Mouse (Mus musculus) retina, postnatal 1 day (tissue): ENCODE measurements around the gene Olfr452.

Experiments used
- DNase-seq: peaks from one replicate; pipeline ENCODE4 v3.0.0-alpha.2; 2012

Olfr452 gene

GRCm38 (mm10) chr6:42784793-42785192 lies at the start of gene Olfr452:
Olfr452 (plus strand) TSS chr6:42785093.
- no peak for DNase-seq

- no peak for DNase-seq
Measured at GRCm38 (mm10) chr6:42739071-42739470, 45.8 kb upstream of the Olfr452 start, which contains the start of gene Olfr453. Olfr453 (plus strand) TSS chr6:42739371.

DNA sequence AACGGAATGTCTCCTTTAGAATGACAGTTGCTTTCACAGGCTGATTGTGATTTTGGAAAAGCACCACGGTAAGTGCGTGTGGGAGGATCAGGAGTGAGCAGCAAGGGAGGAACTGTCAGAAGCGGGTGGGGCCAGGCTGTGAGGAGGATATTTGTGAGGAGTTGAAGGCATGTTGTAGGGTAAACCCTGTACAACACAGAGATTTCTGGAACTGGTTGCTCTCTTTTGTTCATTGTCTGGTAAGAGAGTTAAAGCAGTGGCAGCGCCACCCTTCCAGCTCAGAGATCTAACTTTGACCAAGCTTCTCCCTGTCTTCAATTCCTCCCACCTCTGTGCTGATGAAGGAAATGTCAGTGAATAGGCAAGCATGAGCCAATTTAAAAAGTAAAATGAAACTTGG lies 42.6 kb upstream of the Olfr452 start:
- no peak for DNase-seq

GRCm38 (mm10) chr6:42747846-42748245 lies 37.0 kb upstream of the Olfr452 start:
- no peak for DNase-seq

DNA sequence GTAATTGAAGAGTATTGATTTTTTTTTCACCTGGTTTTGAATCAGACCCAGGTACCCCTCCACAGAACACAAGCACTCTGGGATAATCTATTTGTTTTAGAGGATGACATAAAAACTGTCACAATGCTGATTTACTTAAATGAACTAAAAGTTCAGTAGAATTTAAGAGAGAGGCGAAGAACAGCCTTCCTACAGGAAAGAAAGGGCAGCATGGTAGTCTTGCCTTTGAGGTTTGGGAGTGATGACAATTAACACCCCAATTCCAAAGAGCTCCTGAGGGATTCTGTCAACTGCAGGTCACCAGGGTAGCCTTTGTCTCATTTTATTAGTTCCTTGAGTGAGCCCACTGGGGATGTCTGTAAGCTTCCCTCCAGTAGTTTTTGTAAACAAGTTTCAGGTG lies 28.8 kb upstream of the Olfr452 start, which contains the start of gene Olfr38:
Gene Olfr38, plus strand, starts transcription at position 301 of the 400 bp plus-strand sequence.
- no peak for DNase-seq

GRCm38 (mm10) chr6:42777066-42777465 lies 7.8 kb upstream of the Olfr452 start:
- DNase-seq, result no peak

GRCm38 (mm10) chr6:42790247-42790948 lies 5.5 kb downstream of the Olfr452 start:
- DNase-seq, result peak; percentile 25

- DNase-seq, result no peak
Measured at GRCm38 (mm10) chr6:42790949-42791556, 6.2 kb downstream of the Olfr452 start.

DNA sequence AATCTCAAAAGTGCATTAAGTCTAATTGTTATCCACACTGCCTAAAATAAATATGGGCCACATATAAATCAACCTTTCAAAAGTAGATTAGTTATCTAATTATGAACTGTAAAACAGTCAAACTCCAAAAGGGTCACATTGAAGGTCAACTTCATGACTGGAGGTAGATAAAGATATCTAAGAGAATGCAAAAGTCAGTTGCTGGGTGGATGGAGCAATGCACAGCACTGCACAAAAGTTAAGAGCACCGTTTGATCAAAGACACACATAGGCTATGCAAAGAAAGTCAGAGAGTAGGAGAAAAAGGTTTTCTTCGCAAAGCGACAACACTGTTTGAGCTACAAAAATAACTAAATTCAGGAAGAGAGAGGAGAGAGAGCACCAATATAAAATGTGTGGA lies 10.1 kb downstream of the Olfr452 start:
- DNase-seq, result no peak

DNA sequence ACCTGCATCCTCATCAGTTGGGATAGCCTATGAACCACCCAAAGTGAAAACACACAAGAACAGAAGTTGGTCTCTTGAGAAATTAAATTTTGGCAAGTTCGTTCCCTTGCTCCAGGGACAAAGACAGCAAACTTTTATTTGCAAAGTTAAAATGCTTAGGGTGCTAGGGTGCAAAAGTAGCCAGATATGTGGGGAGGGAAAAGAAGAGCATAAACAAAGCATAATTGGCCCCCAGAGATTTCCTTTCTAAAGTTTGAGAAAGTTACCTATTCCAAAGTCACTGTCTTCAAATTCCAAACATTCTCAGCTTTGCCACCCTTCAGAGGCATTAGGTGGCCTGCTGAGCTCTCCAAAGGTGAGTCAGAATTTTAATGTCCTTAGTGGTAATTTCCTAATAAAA lies 26.7 kb downstream of the Olfr452 start, which contains the start of gene Olfr450:
Gene Olfr450, plus strand, starts transcription at position 301 of the 400 bp plus-strand sequence.
- no peak for DNase-seq

- no peak for DNase-seq
Measured at GRCm38 (mm10) chr6:42834084-42834483, 49.2 kb downstream of the Olfr452 start, which contains the start of gene Olfr449. Olfr449 (plus strand) TSS chr6:42834384.
